29 mouse cellular contexts compared by ENCODE assay signal in genomic region chr6:117934301-117934700, GRCm38 (mm10). TPM values are rescaled to one million over a fixed set of nuclear protein-coding genes. Genes with fewer than 3 reads are reported as not detected.
"Had no signal": no experiment of that assay in that cellular context is flagged by ENCODE, and none has a peak within 500 bp of the region (broad histone marks: within the 10 kb centered on the region; RNA-seq: fewer than 3 reads in every experiment).

No protein-coding gene starts in this region.

- H3K4me2 ChIP-seq: heart, embryonic 12.5 days; hindbrain, embryonic 13.5 days; hindbrain, embryonic 15.5 days; intestine, embryonic 15.5 days; liver, embryonic 11.5 days; liver, embryonic 13.5 days had no signal

- H3K36me3 ChIP-seq: intestine, embryonic 15.5 days had no signal

- ATAC-seq: forebrain, postnatal 0 days; hindbrain, postnatal 0 days; inflammation-experienced regulatory T-cells, adult 6 months; intestine, embryonic 15.5 days; intestine, postnatal 0 days had no signal

- DNase-seq: forebrain, postnatal 0 days; gastrocnemius, postnatal 14 days; gastrocnemius, postnatal 36 days; heart, adult 2 months; heart, postnatal 14 days; heart, postnatal 36 days; kidney, adult 18-20 months; kidney, adult 8-10 months; kidney, postnatal 10 days; kidney, postnatal 25 days; kidney, postnatal 4 days; liver; liver, embryonic 13.5 days had no signal

- H3K9ac ChIP-seq: forebrain, postnatal 0 days; heart, embryonic 12.5 days; hindbrain, embryonic 13.5 days; hindbrain, embryonic 15.5 days; intestine, embryonic 15.5 days; liver, embryonic 13.5 days had no signal

- H3K4me3 ChIP-seq: heart, adult 2 months; heart, embryonic 12.5 days; hindbrain, embryonic 13.5 days; hindbrain, embryonic 15.5 days; intestine, embryonic 15.5 days; layer of hippocampus, adult 2 months; left cerebral cortex, adult 2 months; liver, embryonic 13.5 days had no signal

- H3K4me1 ChIP-seq: hindbrain, embryonic 13.5 days; hindbrain, embryonic 15.5 days; intestine, embryonic 15.5 days had no signal

- H3K27me3 ChIP-seq: heart, embryonic 12.5 days; hindbrain, embryonic 13.5 days; hindbrain, embryonic 15.5 days; intestine, embryonic 15.5 days; liver, embryonic 13.5 days had no signal

- H3K27ac ChIP-seq: heart, adult 2 months; hindbrain, embryonic 13.5 days; hindbrain, embryonic 15.5 days; hindbrain, postnatal 0 days; intestine, embryonic 15.5 days; layer of hippocampus, adult 2 months; left cerebral cortex, adult 2 months; liver, embryonic 13.5 days had no signal

- H3K9me3 ChIP-seq: heart, embryonic 12.5 days; hindbrain, embryonic 13.5 days; hindbrain, embryonic 15.5 days; intestine, embryonic 15.5 days; liver, embryonic 13.5 days had no signal

RNA-seq across cellular contexts. Expression of gene Fxyd4, which starts 3.2 kb away (rescaled TPM):
- total RNA-seq: forebrain, postnatal 0 days; gastrocnemius, adult 18-20 months; gastrocnemius, adult 8-10 months; gastrocnemius, postnatal 14 days; gastrocnemius, postnatal 36 days; heart, adult 2 months; heart, postnatal 14 days; heart, postnatal 36 days; hindbrain, postnatal 0 days; layer of hippocampus, adult 2 months; layer of hippocampus, postnatal 10 days; layer of hippocampus, postnatal 25 days; left cerebral cortex, adult 2 months; left cerebral cortex, postnatal 14 days; left cerebral cortex, postnatal 36 days had no signal
